Mouse (Mus musculus): ENCODE results near the gene C130073F10Rik. TPM values are rescaled to one million over a fixed set of nuclear protein-coding genes. Genes with fewer than 3 reads are reported as not detected.

C130073F10Rik gene
- polyA plus RNA-seq (2012; rRNA removed): not detected in 2 replicates

GRCm38 (mm10) chr4:101893656-101894420, at the start of gene C130073F10Rik:
C130073F10Rik (minus strand) TSS chr4:101893789.

DNA sequence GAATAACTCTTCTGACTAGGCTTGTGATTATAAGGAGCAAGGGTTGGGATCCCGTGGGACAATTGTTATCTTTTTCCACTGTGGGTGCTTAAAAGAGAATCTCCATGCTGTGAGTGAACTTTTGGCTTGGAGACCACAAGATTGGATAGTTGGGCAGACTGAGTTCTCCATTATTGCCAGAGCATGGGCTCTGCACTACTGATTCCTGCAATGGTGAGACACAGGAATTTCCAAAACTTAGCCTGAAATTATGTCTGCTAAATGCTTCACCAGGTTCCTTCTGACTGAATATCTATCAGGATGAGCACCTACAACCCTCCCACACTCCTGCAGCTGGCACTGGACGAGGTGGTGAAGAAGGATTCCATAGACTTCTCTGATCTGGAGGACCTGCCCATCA, 46.5 kb upstream of the C130073F10Rik start, which contains the start of gene Gm12794:
Gm12794 (plus strand) TSS at position 301 of the 400 bp plus-strand sequence.

DNA sequence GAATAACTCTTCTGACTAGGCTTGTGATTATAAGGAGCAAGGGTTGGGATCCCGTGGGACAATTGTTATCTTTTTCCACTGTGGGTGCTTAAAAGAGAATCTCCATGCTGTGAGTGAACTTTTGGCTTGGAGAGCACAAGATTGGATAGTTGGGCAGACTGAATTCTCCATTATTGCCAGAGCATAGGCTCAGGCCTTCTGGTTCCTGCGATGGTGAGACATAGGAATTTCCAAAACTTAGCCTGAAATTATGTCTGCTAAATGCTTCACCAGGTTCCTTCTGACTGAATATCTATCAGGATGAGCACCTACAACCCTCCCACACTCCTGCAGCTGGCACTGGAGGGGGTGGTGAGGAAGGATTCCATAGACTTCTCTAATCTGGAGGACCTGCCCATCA, 15.2 kb upstream of the C130073F10Rik start, which contains the start of gene Gm12800:
Gm12800 (plus strand) TSS at position 301 of the 400 bp plus-strand sequence.

GRCm38 (mm10) chr4:101843923-101844322, 49.7 kb downstream of the C130073F10Rik start, which contains the start of gene B020004J07Rik:
B020004J07Rik (minus strand) TSS chr4:101844023.

Other genes with a start within 250 kb of the C130073F10Rik start
- gene Leprot, start 246.1 kb downstream of the C130073F10Rik start, polyA plus RNA-seq (2012; rRNA removed): 59.2 and 63.7 TPM in 2 replicates
- 2.4 and 2.8 TPM in 2 replicates for gene Lepr, start 176.4 kb downstream of the C130073F10Rik start, polyA plus RNA-seq (2012; rRNA removed)
- gene B020004J07Rik, start 49.8 kb downstream of the C130073F10Rik start, polyA plus RNA-seq (2012; rRNA removed): not detected in 2 replicates
- gene Gm12800, start 15.3 kb upstream of the C130073F10Rik start, polyA plus RNA-seq (2012; rRNA removed): not detected in 2 replicates
- gene Gm12794, start 46.6 kb upstream of the C130073F10Rik start, polyA plus RNA-seq (2012; rRNA removed): not detected in 2 replicates
- not detected in 2 replicates for gene Gm12790, start 87.3 kb upstream of the C130073F10Rik start, polyA plus RNA-seq (2012; rRNA removed)
- not detected in 2 replicates for gene Gm12789, start 92.8 kb upstream of the C130073F10Rik start, polyA plus RNA-seq (2012; rRNA removed)
- gene Pde4b, start 193.8 kb upstream of the C130073F10Rik start, polyA plus RNA-seq (2012; rRNA removed): 3.3 and 3.5 TPM in 2 replicates